Mouse (Mus musculus) layer of hippocampus, adult 18-20 months (tissue): ENCODE results near the gene Trpm3. TPM values are rescaled to one million over a fixed set of nuclear protein-coding genes. Genes with fewer than 3 reads are reported as not detected.
A peak's percentile ranks its signal among the peaks of the same experiment; 100 is the strongest.
"Not testable (repeated sequence)": the region's sequence is repeated elsewhere in the genome, so short reads cannot be mapped to it uniquely, and the experiment has no call there.

Experiments used
- DNase-seq, 2 experiments: peaks; one replicate each; pipeline ENCODE4 v3.0.0; 2022; ENCODE audit warnings: low spot score in 2 of 2
- microRNA-seq, 2 experiments: library from miRNA; unstranded; fragments of <30 nt; microRNA quantifications; one replicate each; pipeline ENCODE4 v1.2.0; 2021
- total RNA-seq, 2 experiments: library from RNA; stranded (reverse); gene quantifications; 2 replicates each; pipeline ENCODE4 v1.2.3; 2021

Gene Trpm3
- total RNA-seq, 2 experiments from 2014 or later, result 56.8 to 61.7 TPM

- no peak for DNase-seq
Observed at GRCm38 (mm10) chr19:23023316-23023960, 884.6 kb downstream of the Trpm3 start.

GRCm38 (mm10) chr19:23024821-23025220 is 886.0 kb downstream of the Trpm3 start:
- no peak for DNase-seq

- no peak for DNase-seq
Observed at GRCm38 (mm10) chr19:23026427-23026826, 887.6 kb downstream of the Trpm3 start.

GRCm38 (mm10) chr19:23028283-23028682 is 889.4 kb downstream of the Trpm3 start:
- DNase-seq, result no peak

GRCm38 (mm10) chr19:23033343-23033742 is 894.5 kb downstream of the Trpm3 start:
- DNase-seq, result not testable (repeated sequence)

GRCm38 (mm10) chr19:23034117-23034516 is 895.3 kb downstream of the Trpm3 start:
- no peak for DNase-seq

- peak in 1 of 2 experiments; percentile 28 for DNase-seq
Observed at GRCm38 (mm10) chr19:23034933-23035332, 896.1 kb downstream of the Trpm3 start.

- DNase-seq, result no peak
Observed at GRCm38 (mm10) chr19:23035786-23036185, 896.9 kb downstream of the Trpm3 start.

- DNase-seq, result peak; percentile 35 to 75
Observed at GRCm38 (mm10) chr19:23036782-23037477, 898.1 kb downstream of the Trpm3 start.

GRCm38 (mm10) chr19:23037499-23037898 is 898.7 kb downstream of the Trpm3 start:
- no peak for DNase-seq

- no peak for DNase-seq
Observed at GRCm38 (mm10) chr19:23038321-23038720, 899.5 kb downstream of the Trpm3 start.

- no peak for DNase-seq
Observed at GRCm38 (mm10) chr19:23041483-23042167, 902.8 kb downstream of the Trpm3 start.

GRCm38 (mm10) chr19:23042168-23042733 is 903.4 kb downstream of the Trpm3 start:
- DNase-seq, result no peak

GRCm38 (mm10) chr19:23043699-23044098 is 904.9 kb downstream of the Trpm3 start:
- DNase-seq, result no peak

Small RNAs within 50 kb of the gene (microRNA-seq; reads per million reads assigned to microRNA genes)
- 892 to 1,133 reads per million in 2 experiments for gene Mir204
